Mouse (Mus musculus): ENCODE results near the gene Fndc11.

GRCm38 (mm10) chr2:181174646-181175045 lies 45.2 kb upstream of the Fndc11 start:
- TF ChIP-seq CTCF (IDR thresholded peaks at IDR 0.05; ENCODE audit: low read depth, low read length) (no peak), POLR2A (IDR thresholded peaks at IDR 0.05; ENCODE audit: insufficient read depth, low read length) (no peak), EP300 (IDR thresholded peaks at IDR 0.05; ENCODE audit: insufficient read depth, low read depth, low read length) (no peak)

All from ES-Bruce4 (cell line).